Mouse (Mus musculus): ENCODE measurements around the gene Epha8.

The Epha8 gene

GRCm38 (mm10) chr4:136949266-136949989 is 7.2 kb downstream of the Epha8 start:
- DNase-seq, result peak; percentile 33

- DNase-seq, result no peak
Measured at GRCm38 (mm10) chr4:136945397-136945796, 11.2 kb downstream of the Epha8 start.

- DNase-seq, result no peak
Measured at GRCm38 (mm10) chr4:136944558-136945350, 11.9 kb downstream of the Epha8 start.

- no peak for DNase-seq
Measured at GRCm38 (mm10) chr4:136943175-136943574, 13.4 kb downstream of the Epha8 start.

- DNase-seq, result no peak
Measured at GRCm38 (mm10) chr4:136942761-136943160, 13.9 kb downstream of the Epha8 start.

DNA sequence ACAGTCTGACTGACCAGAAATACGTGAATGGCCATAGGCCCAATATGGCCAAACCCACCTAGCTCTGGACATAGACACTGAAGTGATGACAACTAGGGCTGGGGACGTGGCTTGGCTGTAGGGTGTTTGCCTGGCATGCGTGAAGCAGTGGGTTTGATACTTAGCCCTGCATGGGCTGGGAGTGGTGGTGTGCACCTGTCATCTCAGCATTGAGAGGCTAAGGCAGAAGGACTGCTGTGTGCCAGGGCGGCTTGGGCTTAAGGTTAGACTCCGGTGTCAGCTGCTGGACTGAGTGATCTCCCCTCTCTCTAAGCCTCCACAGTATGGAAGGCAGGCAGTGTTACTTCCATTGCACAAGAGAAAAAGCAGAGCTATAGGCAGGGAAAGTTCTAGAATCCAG is 18.7 kb downstream of the Epha8 start:
- no peak for DNase-seq

DNA sequence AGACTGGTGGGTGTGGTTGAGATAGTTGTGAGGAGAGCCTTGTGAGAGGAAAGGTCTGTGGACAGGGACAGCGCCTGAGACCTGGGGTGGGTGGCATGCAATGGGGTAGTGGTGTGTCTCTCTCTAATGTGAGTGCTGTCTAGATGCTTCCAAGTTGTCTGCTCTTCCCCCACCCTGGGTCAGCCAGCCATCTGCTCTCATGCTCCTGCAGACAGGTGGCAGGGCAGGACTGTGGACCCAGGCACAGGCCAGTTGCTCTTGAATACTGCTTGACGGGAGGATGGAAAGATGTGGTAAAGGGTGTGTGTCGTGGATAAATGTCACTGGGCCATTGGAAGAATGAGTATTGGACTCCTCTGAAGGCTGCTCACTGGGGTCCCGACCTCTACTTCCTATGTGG is 19.3 kb downstream of the Epha8 start:
- DNase-seq, result no peak

DNA sequence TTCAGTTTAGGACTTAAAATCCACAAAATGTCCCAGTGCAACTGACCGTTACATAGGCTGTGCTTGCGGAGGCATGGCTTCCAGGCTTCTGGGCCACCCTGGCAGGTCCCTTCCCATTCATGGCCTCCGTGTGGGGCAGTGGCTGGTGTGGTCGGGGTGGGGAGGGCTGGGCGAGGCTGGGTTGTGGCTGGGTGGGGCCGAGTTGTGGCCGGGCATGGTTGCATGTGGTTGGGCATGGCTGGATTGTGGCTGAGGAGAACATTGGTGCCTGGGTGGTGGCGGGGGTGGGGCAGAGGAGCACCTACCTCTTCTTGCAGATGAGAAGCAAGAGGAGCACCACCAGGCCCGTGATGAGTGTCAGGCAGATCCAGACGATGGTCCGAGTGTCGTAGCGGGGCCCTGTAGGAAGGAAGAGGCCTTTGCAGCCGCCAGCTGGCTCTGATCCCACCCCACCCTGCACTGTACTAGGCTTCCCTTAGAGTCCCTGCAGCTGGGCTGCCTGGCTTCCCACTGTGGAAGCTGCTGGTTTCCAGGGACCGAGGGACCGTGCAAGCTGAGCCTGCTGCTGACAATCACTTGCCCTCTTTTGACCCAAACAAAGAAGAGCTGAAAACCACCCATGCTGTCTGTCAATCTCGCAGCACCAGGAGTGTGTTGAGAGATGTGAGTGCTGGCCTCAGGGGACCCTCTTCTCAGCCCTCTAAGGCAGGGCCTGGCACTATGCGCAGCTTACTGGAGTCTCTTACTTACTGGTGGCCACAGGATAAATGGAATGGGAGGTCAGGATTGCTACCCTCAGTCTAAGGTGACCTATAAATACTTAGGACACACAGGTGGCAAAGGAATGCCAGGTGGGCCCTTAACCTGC is 21.6 kb downstream of the Epha8 start:
- DNase-seq, result no peak

DNA sequence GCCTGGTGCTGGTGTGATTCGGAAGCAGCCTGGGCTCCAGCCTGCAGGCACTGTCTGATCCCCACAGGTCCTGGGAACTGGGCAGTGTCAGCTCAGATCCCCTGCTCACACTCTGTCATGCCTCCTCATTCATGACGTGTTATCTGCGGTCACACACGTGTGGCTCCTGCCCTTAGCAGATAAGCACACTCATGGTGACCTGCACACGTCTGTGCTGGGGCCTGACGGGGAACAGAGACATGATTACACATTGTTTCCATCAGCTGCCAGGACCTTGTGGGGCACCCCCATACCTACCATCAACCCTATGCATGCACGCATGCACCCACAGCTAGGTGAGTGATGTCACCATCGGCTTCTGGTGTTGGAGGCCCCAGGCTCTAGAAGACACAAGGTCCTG is 26.1 kb downstream of the Epha8 start:
- no peak for DNase-seq

DNA sequence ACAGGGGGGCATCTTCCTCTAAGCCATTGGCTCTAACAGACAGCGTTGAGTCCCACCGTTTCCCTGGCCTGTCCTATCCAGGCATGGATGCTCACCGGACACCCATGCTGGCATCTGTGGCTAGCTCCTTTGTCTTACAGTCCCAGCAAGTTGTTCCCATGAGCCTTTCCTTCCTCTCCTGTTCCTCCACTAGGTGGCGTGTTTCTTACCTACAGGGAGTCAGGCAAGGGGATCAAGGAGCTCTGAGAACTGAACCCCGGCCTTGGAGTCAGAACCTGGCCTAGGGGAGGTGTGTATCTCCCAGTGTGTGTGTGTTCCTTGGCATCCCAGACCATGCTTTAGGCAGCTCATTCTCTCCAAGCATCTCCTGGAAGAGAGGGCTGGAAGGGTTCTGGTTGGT is 27.7 kb downstream of the Epha8 start:
- DNase-seq, result no peak

- DNase-seq, result no peak
Measured at GRCm38 (mm10) chr4:136925804-136926203, 30.8 kb downstream of the Epha8 start.

GRCm38 (mm10) chr4:136924529-136924928 is 32.1 kb downstream of the Epha8 start:
- DNase-seq, result no peak

DNA sequence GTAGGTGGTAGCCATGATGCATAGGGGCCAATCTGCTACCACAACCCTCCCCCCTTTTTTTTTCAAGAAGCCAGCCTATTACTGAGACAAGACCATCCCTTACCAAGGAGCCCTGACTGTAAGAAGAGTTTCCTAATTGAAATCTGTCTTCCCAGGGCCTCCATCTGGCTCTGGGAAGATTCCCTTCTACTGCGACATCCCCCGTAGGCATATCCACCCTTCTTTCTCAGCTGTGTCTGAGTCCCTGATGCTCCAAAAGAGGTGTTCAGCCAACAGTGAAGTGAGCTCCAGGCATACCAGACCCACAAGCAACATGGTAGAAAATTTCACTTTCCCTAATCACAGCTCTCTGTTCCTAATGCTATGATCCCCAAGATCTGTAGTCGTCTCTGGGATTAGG is 37.1 kb downstream of the Epha8 start:
- no peak for DNase-seq

- no peak for DNase-seq
Measured at GRCm38 (mm10) chr4:136918834-136919233, 37.8 kb downstream of the Epha8 start.

DNA sequence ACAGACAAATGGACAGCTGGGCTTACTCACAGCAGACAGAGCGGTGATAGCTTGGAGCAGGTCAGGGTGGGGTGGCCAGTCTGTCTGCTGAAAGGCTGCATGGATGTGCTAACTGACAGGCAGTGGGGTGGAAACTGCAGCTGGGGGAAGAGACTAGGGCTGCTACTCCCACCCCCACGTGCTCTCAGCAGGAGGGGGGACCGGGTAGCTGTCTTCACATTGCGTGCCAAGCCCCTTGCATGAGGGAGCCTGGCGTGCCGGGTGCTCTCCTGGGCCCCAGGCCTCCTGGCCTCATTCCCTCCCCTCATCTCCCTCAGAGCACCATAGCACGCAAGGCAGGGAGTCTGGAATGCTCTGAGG is 39.5 kb downstream of the Epha8 start:
- no peak for DNase-seq

GRCm38 (mm10) chr4:136916359-136917164 is 40.1 kb downstream of the Epha8 start:
- DNase-seq, result no peak

GRCm38 (mm10) chr4:136912841-136913240 is 43.8 kb downstream of the Epha8 start:
- DNase-seq, result no peak

DNA sequence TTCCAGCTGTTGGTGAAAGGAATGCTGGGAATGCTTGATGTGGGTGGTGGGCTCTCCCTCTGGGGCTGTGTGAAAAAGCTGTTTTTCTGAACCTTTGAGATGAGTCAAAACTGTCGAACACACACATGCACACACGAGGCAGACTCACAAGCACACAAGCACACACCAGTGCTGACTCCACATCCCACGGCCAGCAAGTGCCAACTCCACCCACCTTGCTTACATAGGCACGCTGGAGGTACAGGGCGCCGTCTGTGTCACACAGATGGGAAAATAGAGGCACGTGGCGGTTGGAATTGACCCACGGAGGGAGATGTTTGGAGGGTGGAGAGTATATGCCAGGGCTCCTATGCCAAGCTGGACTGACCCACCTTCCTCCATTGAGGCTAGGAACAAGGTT is 44.8 kb downstream of the Epha8 start:
- no peak for DNase-seq

GRCm38 (mm10) chr4:136911211-136911646 is 45.4 kb downstream of the Epha8 start:
- no peak for DNase-seq

DNA sequence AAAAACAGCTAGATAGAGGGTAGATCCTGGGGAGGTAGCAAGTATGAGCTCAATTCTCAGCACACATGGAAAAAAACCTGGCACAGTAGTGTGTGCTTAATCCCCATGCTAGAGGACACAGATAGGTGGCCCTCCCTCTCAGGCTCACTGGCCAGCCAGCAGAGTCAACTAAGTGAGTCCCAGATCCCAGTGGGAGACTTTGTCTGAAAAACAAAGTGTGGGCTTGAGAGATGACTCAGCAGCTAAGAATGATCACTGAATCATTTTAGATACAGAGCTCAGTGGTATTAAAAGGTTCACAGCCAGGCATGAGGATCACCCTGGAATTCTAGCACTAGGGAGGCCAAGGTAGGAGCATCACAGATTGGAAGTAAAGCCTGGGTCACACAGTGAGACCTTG is 48.8 kb downstream of the Epha8 start:
- DNase-seq, result no peak

GRCm38 (mm10) chr4:136907033-136907432 is 49.6 kb downstream of the Epha8 start:
- no peak for DNase-seq

GRCm38 (mm10) chr4:136904767-136905539 is 51.7 kb downstream of the Epha8 start:
- no peak for DNase-seq

All from right cerebral cortex, adult 18-20 months (tissue).